Mouse (Mus musculus) kidney, embryonic 15.5 days (tissue): Measurements from ENCODE around the gene Spred2. TPM values are rescaled to one million over a fixed set of nuclear protein-coding genes. Genes with fewer than 3 reads are reported as not detected.

Experiments
- ATAC-seq: fragments of 200-750 bp; cut with Nextera tagmentation; replicated peaks from 2 replicates; pipeline ENCODE4 v1.8.0; 2017; ENCODE audit warnings: moderate TSS enrichment; ENCODE audit not compliant: low FRiP score
- H3K27ac ChIP-seq: fragments of 300-500 bp; sonication (generic); 2 replicates; pipeline ENCODE4 v1.5.1; 2015; ENCODE audit warnings: mild to moderate bottlenecking, inconsistent platforms
- H3K27me3 ChIP-seq: fragments of 300-500 bp; sonication (generic); 2 replicates; pipeline ENCODE4 v1.6.1; 2015; ENCODE audit warnings: inconsistent platforms
- H3K36me3 ChIP-seq: fragments of 300-500 bp; sonication (generic); 2 replicates; pipeline ENCODE4 v1.6.1; 2015; ENCODE audit warnings: inconsistent platforms
- H3K4me1 ChIP-seq: fragments of 300-500 bp; sonication (generic); 2 replicates; pipeline ENCODE4 v1.6.1; 2015; ENCODE audit warnings: inconsistent platforms
- H3K4me2 ChIP-seq: fragments of 300-500 bp; sonication (generic); 2 replicates; pipeline ENCODE4 v1.6.1; 2015; ENCODE audit warnings: moderate library complexity, mild to moderate bottlenecking, inconsistent platforms
- H3K4me3 ChIP-seq: fragments of 300-500 bp; sonication (generic); replicated peaks from 2 replicates; pipeline ENCODE4 v1.5.1; 2015; ENCODE audit warnings: mild to moderate bottlenecking, inconsistent platforms
- H3K9ac ChIP-seq: fragments of 300-500 bp; sonication (generic); 2 replicates; pipeline ENCODE4 v1.6.1; 2015; ENCODE audit warnings: mild to moderate bottlenecking, inconsistent platforms
- H3K9me3 ChIP-seq: fragments of 300-500 bp; sonication (generic); replicated peaks from 2 replicates; pipeline ENCODE4 v1.6.1; 2016; ENCODE audit warnings: inconsistent platforms
- WGBS: fragments of 180-500 bp; shearing (Covaris S2); methylation state at CpG from one replicate; pipeline ENCODE4 v1.1.7; 2015; ENCODE audit warnings: mixed read lengths; 5-methylcytosine and 5-hydroxymethylcytosine counted together
- polyA plus RNA-seq: library from polyadenylated mRNA; unstranded; fragments of >200 nt; fragmentation: Nextera tagmentation; extraction: Ambion mirVana; gene quantifications from 2 replicates; pipeline ENCODE4 v1.2.1, GENCODE M21; 2015

Gene Spred2
- polyA plus RNA-seq, 1 experiment from 2014 or later, result 9.8 TPM

DNA sequence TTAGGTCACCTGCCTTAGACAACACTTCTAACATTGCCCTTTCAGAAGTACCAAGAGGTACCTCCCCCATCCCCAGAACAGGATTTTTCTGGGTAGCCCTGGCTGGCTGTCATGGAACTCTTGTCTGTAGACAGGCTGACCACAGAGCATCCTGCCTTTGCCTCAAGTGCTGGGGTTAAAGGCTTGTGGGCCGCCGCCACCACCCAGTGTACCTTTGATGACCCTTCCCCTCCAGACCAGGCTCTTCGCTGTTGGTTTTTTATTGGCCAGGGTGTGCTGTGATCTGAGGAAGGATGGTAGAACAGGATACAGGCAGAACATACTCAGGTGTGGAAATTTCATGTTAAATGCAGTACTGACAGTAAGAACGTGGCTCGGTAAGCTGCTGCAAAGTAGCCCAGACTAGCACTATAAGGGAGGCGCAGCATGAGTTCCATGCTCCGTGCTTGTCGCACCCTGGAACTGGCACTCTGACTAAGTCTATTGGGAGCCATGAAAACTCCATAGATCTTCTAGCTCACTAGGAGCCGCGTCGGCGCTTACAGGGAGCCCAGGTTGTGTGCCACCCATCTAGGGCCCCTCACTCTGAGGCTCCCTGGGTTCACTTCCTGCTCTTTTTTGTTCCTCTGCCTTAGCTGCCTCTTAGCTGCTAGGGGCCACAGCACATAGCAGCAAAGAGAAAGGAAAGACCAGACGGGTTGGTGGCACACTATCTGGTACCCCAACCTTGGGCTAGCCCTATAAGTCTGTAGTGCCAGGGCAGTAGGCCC is 65.2 kb downstream of the Spred2 start:
- no peaks in the 10 kb centered on the region for H3K36me3 ChIP-seq
- H3K4me3 ChIP-seq, result no peak overlapping the region
- H3K27me3 ChIP-seq, result no peaks in the 10 kb centered on the region
- H3K27ac ChIP-seq, result peak overlapping the region; percentile 92
- H3K9me3 ChIP-seq, result no peaks in the 10 kb centered on the region
- no peak for ATAC-seq
- H3K9ac ChIP-seq, result no peak overlapping the region
- H3K4me2 ChIP-seq, result no peak overlapping the region
- 79% methylated on average over 13 of the region's 13 CpGs for WGBS
- peaks cover 92% of the 10 kb centered on the region for H3K4me1 ChIP-seq

DNA sequence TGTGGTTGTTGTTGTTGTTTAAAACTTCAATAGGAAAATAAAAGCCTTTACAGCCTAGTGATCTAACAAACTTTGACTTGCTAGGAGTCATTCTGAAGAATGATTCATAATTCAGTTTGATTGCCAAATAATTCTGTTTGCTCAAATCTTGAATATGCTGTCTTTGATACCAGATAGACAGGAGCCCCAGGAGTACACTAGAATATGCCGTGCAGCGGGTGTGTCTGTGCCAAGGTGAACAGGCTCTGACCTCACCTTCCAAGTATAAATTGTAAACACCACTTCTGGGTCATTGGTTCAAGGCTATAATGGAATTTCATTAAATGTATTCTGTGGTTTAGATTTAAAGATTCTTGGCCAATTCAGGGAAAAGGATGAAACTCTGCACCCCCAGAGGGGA is 66.6 kb downstream of the Spred2 start:
- Histone ChIP-seq H3K27me3 (no peaks in the 10 kb centered on the region), H3K4me1 (peaks cover 90% of the 10 kb centered on the region), H3K4me2 (no peak overlapping the region), H3K9ac (no peak overlapping the region), H3K9me3 (no peaks in the 10 kb centered on the region), H3K27ac (peak overlapping the region; percentile 72), H3K36me3 (no peaks in the 10 kb centered on the region), H3K4me3 (no peak overlapping the region)
- 35% methylated on average over 2 of the region's 2 CpGs for WGBS
- ATAC-seq, result no peak

DNA sequence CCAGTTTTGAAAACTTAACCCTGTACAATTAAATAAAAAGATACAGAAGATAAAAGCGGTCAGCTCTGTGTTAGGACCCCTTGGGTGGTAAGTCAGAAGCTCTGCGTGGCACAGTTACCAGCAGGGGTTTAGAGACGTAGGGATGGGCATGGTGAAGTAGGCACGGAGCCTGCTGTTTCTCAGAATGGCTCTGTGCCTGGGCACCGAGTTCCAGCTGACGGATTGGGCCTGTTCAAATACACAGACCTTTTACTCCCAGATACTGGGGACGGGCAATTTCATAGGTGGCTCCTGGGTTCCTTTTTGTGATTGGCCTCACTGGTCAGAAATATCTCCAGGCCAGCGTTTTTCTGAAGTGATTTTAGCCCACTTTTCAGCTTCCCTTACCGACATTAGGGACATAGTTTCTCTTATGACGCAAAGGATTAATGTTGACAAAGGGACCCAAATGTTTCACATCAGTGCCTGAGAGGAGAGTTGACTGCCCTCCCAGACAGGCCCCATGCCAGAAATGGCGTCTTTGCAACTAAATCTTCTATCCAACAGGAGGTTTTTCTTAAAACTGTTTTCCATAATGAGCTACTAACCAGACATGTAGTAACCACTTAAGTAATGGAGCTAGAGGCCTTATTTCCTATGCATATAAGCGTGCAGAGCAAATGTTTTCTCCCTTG is 67.3 kb downstream of the Spred2 start:
- no peak overlapping the region for H3K9ac ChIP-seq
- ATAC-seq, result no peak
- peak overlapping the region; percentile 72 for H3K27ac ChIP-seq
- peaks cover 90% of the 10 kb centered on the region for H3K4me1 ChIP-seq
- H3K4me3 ChIP-seq, result no peak overlapping the region
- H3K27me3 ChIP-seq, result no peaks in the 10 kb centered on the region
- H3K36me3 ChIP-seq, result no peaks in the 10 kb centered on the region
- H3K4me2 ChIP-seq, result 0 out of 2 replicates have a peak overlapping the region, but pooled peaks have one; percentile 1
- H3K9me3 ChIP-seq, result no peaks in the 10 kb centered on the region
- WGBS, result 45% methylated on average over 12 of the region's 12 CpGs

DNA sequence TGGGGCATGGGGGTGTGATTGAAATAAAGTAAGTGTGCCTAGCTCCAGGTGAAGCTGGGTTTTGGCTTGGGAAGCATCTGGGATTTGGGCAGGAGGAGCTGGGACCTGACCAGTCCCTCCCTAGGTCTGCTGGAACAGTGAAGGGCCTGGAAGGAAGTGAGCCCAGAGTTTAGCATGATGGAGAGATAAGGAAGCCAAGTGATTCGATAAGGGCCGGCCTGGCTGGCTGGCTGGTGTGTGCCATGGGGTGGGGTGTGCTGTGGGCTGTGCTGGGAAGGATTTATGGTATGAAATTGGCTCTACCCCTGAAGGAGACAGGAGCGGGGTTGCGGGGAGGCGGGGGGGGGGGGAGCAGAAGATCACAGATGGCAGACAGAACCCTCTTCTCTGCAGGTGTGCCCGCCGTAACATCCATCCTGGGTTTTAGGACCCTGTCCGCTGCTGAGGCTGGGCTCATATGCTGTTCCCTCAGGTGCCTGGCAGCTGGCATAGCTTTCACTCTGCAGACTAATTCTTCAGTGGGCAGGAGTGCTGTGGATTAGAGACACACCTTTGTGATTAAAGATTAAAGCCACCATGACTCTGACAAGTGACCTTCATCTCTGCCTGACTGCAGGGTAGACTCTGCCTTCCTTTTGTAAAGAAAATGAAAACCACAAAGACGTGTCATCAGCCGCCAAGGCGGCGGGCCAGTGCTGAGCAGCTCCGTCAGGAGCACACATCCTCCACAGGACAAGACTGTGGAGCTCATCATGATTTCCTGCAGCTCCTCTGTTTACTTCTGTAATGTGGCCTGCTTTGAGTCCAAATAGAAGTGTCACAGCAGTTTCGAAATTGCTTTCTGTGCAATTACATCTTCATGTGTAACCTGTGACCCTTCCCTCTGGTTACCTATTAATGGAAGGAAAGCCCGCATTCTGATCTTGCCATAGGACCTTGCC is 68.4 kb downstream of the Spred2 start:
- Histone ChIP-seq H3K27me3 (no peaks in the 10 kb centered on the region), H3K36me3 (no peaks in the 10 kb centered on the region), H3K9me3 (no peaks in the 10 kb centered on the region), H3K27ac (peak overlapping the region; percentile 72), H3K4me1 (peaks cover 89% of the 10 kb centered on the region), H3K4me3 (no peak overlapping the region), H3K9ac (no peak overlapping the region), H3K4me2 (no peak overlapping the region)
- WGBS, result 50% methylated on average over 14 of the region's 15 CpGs
- 0 out of 2 replicates have a peak, but pooled peaks have one; percentile 20 for ATAC-seq

DNA sequence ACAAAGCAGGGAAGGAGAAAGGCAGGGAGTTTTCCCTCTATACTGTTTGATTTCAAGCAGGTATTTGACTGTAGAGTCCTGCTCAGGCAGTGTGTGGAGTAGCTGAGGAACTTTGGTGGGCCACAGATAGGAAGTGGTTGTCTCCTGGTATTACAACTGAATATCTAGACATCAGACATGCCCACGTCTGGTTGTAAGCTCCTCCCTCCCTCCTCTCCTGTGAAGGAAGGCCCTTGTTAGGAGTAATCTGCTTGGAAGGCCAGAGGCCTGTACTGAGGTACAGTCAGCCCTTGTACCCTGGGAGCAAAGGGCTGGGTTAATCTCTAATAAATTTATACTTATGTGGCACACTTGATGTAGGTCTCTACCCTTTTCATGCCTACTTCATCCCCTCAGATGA is 69.6 kb downstream of the Spred2 start:
- H3K27me3 ChIP-seq, result no peaks in the 10 kb centered on the region
- 13% methylated on average over 1 of the region's 1 CpGs for WGBS
- H3K9ac ChIP-seq, result no peak overlapping the region
- H3K4me2 ChIP-seq, result no peak overlapping the region
- peaks cover 4% of the 10 kb centered on the region; the same call in 1 of the 2 replicates for H3K36me3 ChIP-seq
- peaks cover 88% of the 10 kb centered on the region for H3K4me1 ChIP-seq
- no peak for ATAC-seq
- H3K9me3 ChIP-seq, result no peaks in the 10 kb centered on the region
- H3K27ac ChIP-seq, result no peak overlapping the region
- no peak overlapping the region for H3K4me3 ChIP-seq

DNA sequence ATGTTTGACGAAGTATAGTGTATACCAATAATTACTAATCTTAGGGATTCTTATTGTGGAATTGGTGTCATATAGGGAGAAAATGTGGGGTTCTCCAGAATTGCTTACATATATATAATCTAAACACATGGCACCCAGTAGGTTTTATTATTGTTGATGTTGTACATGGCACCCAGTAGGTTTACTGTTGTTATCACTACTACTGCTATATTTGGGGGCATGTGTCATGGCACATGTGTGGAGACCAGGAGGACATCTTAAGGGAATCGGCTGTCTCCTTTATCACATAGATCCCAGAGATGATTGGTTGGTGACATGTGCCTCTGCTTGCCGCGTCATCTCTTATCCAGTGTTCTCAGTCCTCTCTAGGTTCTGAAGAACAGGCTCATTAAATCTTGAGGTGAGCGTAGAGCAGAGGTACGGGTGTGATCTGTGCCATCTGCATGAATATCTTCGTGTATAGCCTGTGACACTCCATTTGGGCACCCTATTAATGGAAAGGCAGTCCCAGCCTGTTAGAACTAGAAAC is 70.2 kb downstream of the Spred2 start:
- WGBS, result 70% methylated on average over 7 of the region's 7 CpGs

DNA sequence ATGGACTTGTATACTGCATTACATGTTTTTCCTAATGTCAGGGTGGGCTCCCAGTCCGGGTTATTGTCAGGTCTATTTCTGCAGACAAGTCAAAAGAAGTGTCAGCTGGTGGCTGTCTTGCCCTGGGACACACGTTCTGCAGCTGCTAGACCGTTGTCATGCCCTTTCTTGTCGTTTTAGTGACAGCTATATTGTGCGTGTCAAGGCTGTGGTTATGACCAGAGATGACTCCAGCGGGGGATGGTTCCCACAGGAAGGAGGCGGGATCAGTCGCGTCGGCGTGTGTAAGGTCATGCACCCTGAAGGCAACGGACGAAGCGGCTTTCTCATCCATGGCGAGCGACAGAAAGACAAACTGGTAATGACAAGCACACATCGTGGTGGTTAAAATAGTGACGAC is 73.8 kb downstream of the Spred2 start:
- Histone ChIP-seq H3K4me1 (peaks cover 54% of the 10 kb centered on the region), H3K36me3 (peaks cover 37% of the 10 kb centered on the region), H3K9me3 (no peaks in the 10 kb centered on the region), H3K9ac (no peak overlapping the region), H3K4me2 (peak overlapping the region; percentile 21; the same call in 1 of the 2 replicates), H3K27me3 (no peaks in the 10 kb centered on the region), H3K27ac (no peak overlapping the region), H3K4me3 (no peak overlapping the region)
- 13% methylated on average over 18 of the region's 18 CpGs for WGBS
- ATAC-seq, result peak; percentile 85; the same call in 1 of the 2 replicates

More for the DNA sequence above, 70.2 kb downstream of the Spred2 start:
- Histone ChIP-seq H3K4me1 (peaks cover 82% of the 10 kb centered on the region), H3K9ac (no peak overlapping the region), H3K27me3 (no peaks in the 10 kb centered on the region), H3K4me3 (no peak overlapping the region), H3K27ac (no peak overlapping the region), H3K36me3 (peaks cover 9% of the 10 kb centered on the region; the same call in 1 of the 2 replicates), H3K9me3 (no peaks in the 10 kb centered on the region), H3K4me2 (no peak overlapping the region)
- no peak for ATAC-seq

DNA sequence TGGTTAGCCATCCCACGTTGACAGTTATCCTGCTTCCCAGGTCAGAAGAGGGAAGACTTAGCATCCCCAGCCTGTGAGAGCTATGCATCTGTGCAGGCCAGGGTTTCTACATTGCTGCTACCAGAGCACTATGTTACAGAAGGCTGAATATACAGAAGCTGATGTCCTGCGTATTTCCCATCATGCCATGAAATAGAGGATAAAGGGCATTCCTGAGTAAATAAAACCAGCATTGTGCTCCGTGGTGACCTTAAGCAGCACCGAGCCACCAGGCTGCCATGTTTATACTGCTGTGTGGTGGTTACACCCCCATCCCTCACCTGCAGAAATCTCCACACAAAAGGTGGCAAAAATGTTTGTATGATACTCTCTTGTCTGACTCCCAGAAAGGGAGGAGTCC is 78.7 kb downstream of the Spred2 start:
- WGBS, result 82% methylated on average over 4 of the region's 4 CpGs
- Histone ChIP-seq H3K9me3 (no peaks in the 10 kb centered on the region), H3K36me3 (peaks cover 67% of the 10 kb centered on the region)

DNA sequence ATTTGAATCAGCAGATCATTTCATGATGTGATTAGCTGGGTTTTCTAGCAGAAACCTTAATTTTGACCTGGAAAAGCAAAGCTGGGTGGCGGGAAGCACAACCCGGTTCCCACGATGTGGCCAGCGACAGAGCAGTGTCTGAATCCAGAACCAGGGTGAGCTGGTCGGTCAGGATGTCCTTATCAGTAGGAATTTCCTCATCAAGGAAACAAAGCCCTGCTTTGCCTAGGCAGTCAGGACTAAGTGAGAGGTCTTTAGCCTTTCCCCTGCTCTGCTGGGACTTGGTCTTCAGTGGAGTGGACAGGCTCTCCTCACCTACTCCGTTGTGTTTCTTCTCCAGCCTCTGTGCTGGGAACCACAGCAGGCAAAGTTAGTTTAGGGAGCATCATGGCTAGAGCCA is 83.5 kb downstream of the Spred2 start:
- Histone ChIP-seq H3K27me3 (no peaks in the 10 kb centered on the region), H3K4me2 (no peak overlapping the region), H3K4me1 (peaks cover 16% of the 10 kb centered on the region), H3K4me3 (no peak overlapping the region), H3K36me3 (peaks cover 63% of the 10 kb centered on the region), H3K9me3 (no peaks in the 10 kb centered on the region), H3K27ac (no peak overlapping the region), H3K9ac (no peak overlapping the region)
- ATAC-seq, result no peak
- WGBS, result 75% methylated on average over 6 of the region's 6 CpGs

More for the DNA sequence above, 78.7 kb downstream of the Spred2 start:
- no peak for ATAC-seq
- Histone ChIP-seq H3K27ac (no peak overlapping the region), H3K4me2 (no peak overlapping the region), H3K4me1 (peaks cover 7% of the 10 kb centered on the region), H3K27me3 (no peaks in the 10 kb centered on the region), H3K4me3 (no peak overlapping the region), H3K9ac (no peak overlapping the region)

DNA sequence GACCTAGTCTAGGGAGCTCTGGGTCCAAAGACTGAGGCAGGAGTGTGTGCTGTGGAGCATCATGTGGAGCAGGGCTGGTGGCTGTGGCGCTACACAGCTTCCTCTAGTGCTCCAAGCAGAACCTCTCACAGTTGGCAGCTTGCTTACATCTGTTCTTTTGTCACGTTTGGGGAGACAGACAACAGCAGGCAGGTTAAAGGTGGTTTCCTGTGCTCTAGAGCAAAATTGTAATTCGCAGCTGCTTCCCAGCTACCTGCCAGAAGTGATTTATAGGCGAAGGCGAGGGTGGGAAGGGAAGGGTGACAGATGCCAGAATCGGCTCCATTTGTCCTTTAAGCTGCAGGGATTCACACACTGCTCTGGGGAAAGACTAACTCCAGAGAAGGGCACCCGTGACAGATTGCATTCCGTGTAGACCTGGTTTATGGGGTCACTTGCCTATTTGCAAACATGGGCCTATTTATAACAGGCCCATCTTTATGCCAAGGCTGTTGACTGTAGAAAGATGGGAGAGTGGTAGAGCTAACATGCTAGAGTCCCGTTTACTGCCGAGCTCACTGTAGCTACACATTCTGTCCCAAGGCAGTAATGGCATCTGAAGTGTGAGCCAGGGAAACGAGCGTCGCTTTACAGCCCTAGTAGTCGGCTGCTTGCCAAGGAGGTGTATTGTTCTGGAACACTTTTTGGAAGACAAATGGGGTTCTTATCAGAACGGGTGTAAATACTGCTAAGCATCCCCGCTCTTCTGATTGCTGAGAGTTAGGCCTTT is 87.2 kb downstream of the Spred2 start:
- Histone ChIP-seq H3K9ac (no peak overlapping the region), H3K27ac (peak overlapping the region; percentile 58), H3K4me1 (peaks cover 16% of the 10 kb centered on the region), H3K4me2 (no peak overlapping the region), H3K27me3 (no peaks in the 10 kb centered on the region), H3K9me3 (no peaks in the 10 kb centered on the region), H3K4me3 (no peak overlapping the region), H3K36me3 (peaks cover 76% of the 10 kb centered on the region)
- ATAC-seq, result peak; percentile 89
- WGBS, result 23% methylated on average over 16 of the region's 16 CpGs

DNA sequence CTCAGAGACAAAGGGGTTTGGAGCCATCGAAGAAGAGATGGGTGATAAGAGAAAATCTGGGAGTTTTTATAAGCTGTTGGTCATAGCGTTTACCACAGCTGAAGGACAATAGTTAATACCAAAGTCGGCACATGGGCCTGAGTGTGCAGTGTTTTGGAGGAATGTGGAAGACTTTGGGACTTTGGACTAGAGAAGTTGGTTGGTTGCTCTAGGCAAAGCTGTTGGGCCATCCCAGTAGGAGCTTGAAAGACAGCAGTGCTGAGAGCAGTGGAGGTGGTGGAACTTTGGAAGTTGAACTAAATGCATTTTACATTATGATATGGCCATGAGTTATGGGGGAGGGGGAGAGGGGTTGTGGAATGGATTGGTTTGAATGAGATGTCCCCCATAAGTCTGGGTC is 89.2 kb downstream of the Spred2 start:
- 98% methylated on average over 3 of the region's 3 CpGs for WGBS
- Histone ChIP-seq H3K4me2 (no peak overlapping the region), H3K36me3 (peaks cover 77% of the 10 kb centered on the region), H3K4me1 (peaks cover 16% of the 10 kb centered on the region), H3K27ac (no peak overlapping the region), H3K9me3 (peaks cover 6% of the 10 kb centered on the region), H3K27me3 (no peaks in the 10 kb centered on the region), H3K4me3 (no peak overlapping the region), H3K9ac (no peak overlapping the region)
- no peak for ATAC-seq
